Comparison of ENCODE assay signal across 15 mouse cellular contexts in genomic region chr3:57919390-57920089, GRCm38 (mm10).
DNase-seq lines count a peak whose midpoint lies in the region; ATAC-seq and TF ChIP-seq lines count a peak whose summit lies in the region.
"Had no signal": no experiment of that assay in that cellular context is flagged by ENCODE, and none has a peak within 500 bp of the region (broad histone marks: within the 10 kb centered on the region; RNA-seq: fewer than 3 reads in every experiment).

No protein-coding gene starts in this region.

- 0 out of 2 replicates have a peak overlapping the region, but pooled peaks have one; percentile 3 for H3K27ac ChIP-seq in forebrain, embryonic 11.5 days (ENCODE audit: low read depth, low read length)
- no peak overlapping the region for H3K27ac ChIP-seq in forebrain, embryonic 10.5 days
- H3K27ac ChIP-seq in neural tube, embryonic 13.5 days (replicated peaks): peak overlapping the region; percentile 38
- H3K27ac ChIP-seq in hindbrain, postnatal 0 days: no peak overlapping the region
- H3K27ac ChIP-seq: heart, embryonic 15.5 days had no signal

- H3K4me3 ChIP-seq in forebrain, embryonic 11.5 days (ENCODE audit: low read depth, low read length): no peak overlapping the region
- H3K4me3 ChIP-seq in forebrain, embryonic 10.5 days: no peak overlapping the region
- H3K4me3 ChIP-seq in neural tube, embryonic 13.5 days: no peak overlapping the region
- no peak overlapping the region for H3K4me3 ChIP-seq in hindbrain, postnatal 0 days (ENCODE audit: low read length)
- H3K4me3 ChIP-seq: heart, embryonic 15.5 days had no signal

- peak; percentile 58 for DNase-seq in forebrain, embryonic 11.5 days (ENCODE audit: low spot score)
- DNase-seq in forebrain, embryonic 10.5 days (ENCODE audit: extremely low spot score, low spot score): no peak
- no peak for DNase-seq in neural tube, embryonic 10.5 days (ENCODE audit: extremely low spot score, low spot score)
- DNase-seq in hindbrain, postnatal 0 days (ENCODE audit: low spot score): no peak
- DNase-seq in telencephalon, adult 2 months (ENCODE audit: low read depth, low spot score): peak; percentile 24
- no peak for DNase-seq in thymus, adult 18-20 months
- DNase-seq in frontal cortex, postnatal 36 days (ENCODE audit: low spot score in 2 of 2): no peak
- DNase-seq: cerebellum, adult 18-20 months; heart, adult 11 months; kidney, adult 8-10 months; lung, postnatal 36 days; right cerebral cortex, postnatal 4 days; thymus, adult 2 months had no signal

- no peak overlapping the region for H3K9ac ChIP-seq in forebrain, embryonic 11.5 days (ENCODE audit: low read length)
- H3K9ac ChIP-seq in neural tube, embryonic 13.5 days: no peak overlapping the region
- no peak overlapping the region for H3K9ac ChIP-seq in hindbrain, postnatal 0 days (replicated peaks; ENCODE audit: low read length)
- H3K9ac ChIP-seq: heart, embryonic 15.5 days had no signal

- no peak overlapping the region for H3K4me2 ChIP-seq in forebrain, embryonic 11.5 days (ENCODE audit: low read depth, low read length, severe bottlenecking)
- H3K4me2 ChIP-seq in neural tube, embryonic 13.5 days: no peak overlapping the region
- H3K4me2 ChIP-seq in hindbrain, postnatal 0 days (ENCODE audit: low read depth, low read length): no peak overlapping the region
- H3K4me2 ChIP-seq: heart, embryonic 15.5 days had no signal

- no peak for TF ChIP-seq CTCF in hindbrain, postnatal 0 days (IDR thresholded peaks at IDR 0.05; ENCODE audit: low read depth)

- no peaks in the 10 kb centered on the region; the same call in 1 of the 2 replicates for H3K4me1 ChIP-seq in forebrain, embryonic 11.5 days (replicated peaks; ENCODE audit: control insufficient read depth, insufficient read depth, low read length)
- peaks cover 20% of the 10 kb centered on the region for H3K4me1 ChIP-seq in forebrain, embryonic 10.5 days
- H3K4me1 ChIP-seq in neural tube, embryonic 13.5 days (replicated peaks): peaks cover 15% of the 10 kb centered on the region
- H3K4me1 ChIP-seq in hindbrain, postnatal 0 days (ENCODE audit: insufficient read depth, low read length): no peaks in the 10 kb centered on the region; the same call in 1 of the 2 replicates
- H3K4me1 ChIP-seq: heart, embryonic 15.5 days had no signal

- WGBS in forebrain, embryonic 11.5 days: 43% methylated on average over 5 of the region's 5 CpGs
- WGBS in forebrain, embryonic 10.5 days: 68% methylated on average over 5 of the region's 5 CpGs
- 29% methylated on average over 5 of the region's 5 CpGs for WGBS in neural tube, embryonic 13.5 days
- 51% methylated on average over 5 of the region's 5 CpGs for whole genome bisulfite sequencing in hindbrain, postnatal 0 days

- H3K9me3 ChIP-seq in forebrain, embryonic 11.5 days (ENCODE audit: control insufficient read depth, low read length): no peaks in the 10 kb centered on the region
- no peaks in the 10 kb centered on the region for H3K9me3 ChIP-seq in forebrain, embryonic 10.5 days
- H3K9me3 ChIP-seq in neural tube, embryonic 13.5 days: no peaks in the 10 kb centered on the region
- no peaks in the 10 kb centered on the region for H3K9me3 ChIP-seq in hindbrain, postnatal 0 days (ENCODE audit: low read length)
- H3K9me3 ChIP-seq: heart, embryonic 15.5 days had no signal

- no peaks in the 10 kb centered on the region for H3K27me3 ChIP-seq in forebrain, embryonic 11.5 days (ENCODE audit: control insufficient read depth, insufficient read depth, low read length)
- no peaks in the 10 kb centered on the region for H3K27me3 ChIP-seq in forebrain, embryonic 10.5 days (ENCODE audit: poor library complexity, severe bottlenecking)
- no peaks in the 10 kb centered on the region for H3K27me3 ChIP-seq in neural tube, embryonic 13.5 days
- H3K27me3 ChIP-seq in hindbrain, postnatal 0 days (ENCODE audit: insufficient read depth, low read length): no peaks in the 10 kb centered on the region
- H3K27me3 ChIP-seq: heart, embryonic 15.5 days had no signal

- ATAC-seq in forebrain, embryonic 11.5 days (replicated peaks; ENCODE audit: low FRiP score): peak; percentile 79
- ATAC-seq in neural tube, embryonic 13.5 days (ENCODE audit: low read depth): peak; percentile 77
- ATAC-seq in hindbrain, postnatal 0 days: peak; percentile 18; the same call in 1 of the 2 replicates

- no peaks in the 10 kb centered on the region for H3K36me3 ChIP-seq in forebrain, embryonic 11.5 days (ENCODE audit: control insufficient read depth, insufficient read depth, low read length)
- H3K36me3 ChIP-seq in forebrain, embryonic 10.5 days (replicated peaks): no peaks in the 10 kb centered on the region
- no peaks in the 10 kb centered on the region for H3K36me3 ChIP-seq in neural tube, embryonic 13.5 days
- no peaks in the 10 kb centered on the region for H3K36me3 ChIP-seq in hindbrain, postnatal 0 days (ENCODE audit: insufficient read depth, low read length)
- H3K36me3 ChIP-seq: heart, embryonic 15.5 days had no signal

Comparison
In these comparisons a context has a peak if more than half of its experiments do, and no peak if none do; other contexts are left out.
1. DNase-seq: peak in forebrain, embryonic 11.5 days (single experiment) and telencephalon, adult 2 months (single experiment); none in forebrain, embryonic 10.5 days (single experiment), neural tube, embryonic 10.5 days (single experiment), hindbrain, postnatal 0 days (single experiment), thymus, adult 18-20 months (0 of 2) and frontal cortex, postnatal 36 days (0 of 2).
2. H3K27ac ChIP-seq: peak in forebrain, embryonic 11.5 days (single experiment) and neural tube, embryonic 13.5 days (single experiment); none in forebrain, embryonic 10.5 days (single experiment) and hindbrain, postnatal 0 days (single experiment).
3. ATAC-seq: peak in every context shown above with its lines; median percentile 79 in forebrain, embryonic 11.5 days; 77 in neural tube, embryonic 13.5 days; 18 in hindbrain, postnatal 0 days.